Mouse (Mus musculus) cerebral cortex, adult 2 months (tissue): ENCODE measurements around the gene Rbfox1.

Source experiments
- WGBS: fragments of 180-500 bp; shearing (Covaris S2); methylation state at CpG from one replicate; pipeline ENCODE4 v1.1.7; 2018; 5-methylcytosine and 5-hydroxymethylcytosine counted together

The Rbfox1 gene

DNA sequence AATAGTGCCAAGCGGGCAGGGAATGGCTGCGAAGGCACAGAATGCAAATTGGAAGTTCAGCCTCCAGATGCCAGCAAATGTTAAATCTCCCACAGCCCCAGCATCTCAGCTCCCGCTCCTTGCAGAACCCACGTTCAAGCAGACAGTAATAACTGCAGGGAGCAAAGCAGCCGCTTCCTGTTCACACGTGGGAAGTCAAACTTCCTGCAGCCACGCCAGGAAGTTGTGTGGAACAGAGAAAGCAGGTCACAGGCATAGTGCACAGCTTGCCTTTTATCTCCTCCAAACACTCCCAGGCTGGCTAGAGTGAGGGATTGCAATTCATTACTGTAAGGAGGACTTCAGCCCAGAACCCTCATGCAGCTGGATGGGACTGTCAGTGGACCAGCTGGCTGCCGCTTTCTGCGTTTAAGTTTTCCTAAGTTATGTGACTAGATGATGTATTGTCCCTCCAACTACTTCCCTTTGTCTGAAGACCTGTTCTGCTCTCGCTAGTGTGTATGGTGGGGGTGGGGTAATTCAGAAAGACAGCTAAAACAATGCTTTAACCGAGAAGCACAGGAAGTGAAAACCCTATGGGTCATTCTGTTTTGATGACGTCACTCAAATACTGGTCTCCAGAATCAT, 1534.6 kb downstream of the Rbfox1 start:
- 3% methylated on average over 12 of the region's 12 CpGs for WGBS

DNA sequence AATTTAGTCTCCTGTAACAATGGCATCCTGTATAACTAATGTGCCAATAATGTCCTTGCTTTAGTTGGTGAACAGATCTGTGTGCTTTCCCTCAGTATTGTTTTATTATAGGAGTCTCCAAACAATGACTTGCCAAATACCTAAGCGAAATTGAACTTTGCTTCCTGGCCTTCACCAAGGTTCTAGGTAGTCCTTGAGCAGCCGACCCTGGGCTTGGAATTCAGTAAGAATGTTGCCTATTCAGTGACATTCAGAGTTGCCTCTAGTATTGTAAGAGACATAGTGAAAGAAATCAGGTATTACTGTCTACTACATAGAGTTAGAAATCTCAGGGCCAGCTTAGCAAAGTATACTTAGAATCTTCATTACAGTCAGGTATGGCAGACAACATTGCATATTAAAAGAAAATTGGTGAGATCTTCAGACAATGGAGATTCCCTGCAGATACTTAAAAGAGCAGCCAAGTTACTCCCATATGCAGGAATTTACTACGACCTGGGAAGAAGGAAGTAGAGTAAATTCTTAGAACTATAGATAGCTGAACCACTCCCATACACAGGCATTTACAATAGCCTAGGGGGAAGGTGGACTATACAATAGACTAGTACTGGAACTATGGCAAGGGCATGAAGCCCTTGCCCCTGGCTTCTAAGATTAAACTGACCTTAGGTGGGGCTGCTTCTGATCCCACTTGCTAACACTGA, 1540.4 kb downstream of the Rbfox1 start:
- 89% methylated on average over 3 of the region's 3 CpGs for WGBS

DNA sequence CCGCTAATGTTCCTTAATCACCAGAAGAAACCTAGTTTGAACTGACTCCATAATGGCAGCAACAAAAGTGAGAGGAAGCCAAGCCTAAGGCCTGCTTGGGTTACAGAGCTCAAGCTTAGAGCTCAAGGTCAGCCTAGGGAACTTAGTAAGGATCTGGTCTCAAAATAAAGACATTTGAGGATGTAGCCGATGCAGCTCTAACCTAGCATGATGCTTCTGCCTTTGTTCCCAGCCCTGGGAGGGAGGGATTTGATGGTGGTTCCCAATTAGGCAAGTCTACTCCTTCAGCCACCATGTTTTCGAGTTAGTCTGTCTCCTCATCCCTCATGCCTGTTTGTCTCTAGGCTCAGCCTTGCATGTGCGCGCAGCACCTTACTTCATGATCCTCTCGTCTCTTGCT, 1548.1 kb downstream of the Rbfox1 start:
- WGBS: 94% methylated on average over 6 of the region's 6 CpGs

DNA sequence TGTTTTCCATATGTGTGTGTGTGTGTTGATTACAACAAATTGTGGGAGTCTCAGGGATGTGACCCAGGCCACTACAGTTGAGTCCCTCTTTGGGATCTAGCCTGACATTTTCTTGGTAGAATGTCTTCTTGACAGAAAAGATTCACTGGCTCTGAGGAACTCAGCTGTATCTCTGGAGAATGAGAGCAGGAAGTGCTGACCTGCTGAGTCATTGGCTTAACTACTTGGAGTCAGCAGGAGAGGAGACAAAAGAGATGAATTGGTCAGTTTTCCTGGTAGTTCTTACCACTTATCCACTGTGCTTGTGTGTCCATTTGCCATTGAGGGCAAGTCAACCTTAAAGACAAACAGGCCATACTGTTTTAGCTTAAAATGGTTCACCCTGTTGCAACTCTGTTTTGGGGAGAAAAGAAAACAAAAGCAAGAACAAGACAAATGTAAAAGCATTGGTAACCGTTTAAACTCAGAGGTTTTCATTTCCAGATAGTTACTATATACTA, 1561.7 kb downstream of the Rbfox1 start:
- WGBS: 82% methylated on average over 1 of the region's 1 CpGs

DNA sequence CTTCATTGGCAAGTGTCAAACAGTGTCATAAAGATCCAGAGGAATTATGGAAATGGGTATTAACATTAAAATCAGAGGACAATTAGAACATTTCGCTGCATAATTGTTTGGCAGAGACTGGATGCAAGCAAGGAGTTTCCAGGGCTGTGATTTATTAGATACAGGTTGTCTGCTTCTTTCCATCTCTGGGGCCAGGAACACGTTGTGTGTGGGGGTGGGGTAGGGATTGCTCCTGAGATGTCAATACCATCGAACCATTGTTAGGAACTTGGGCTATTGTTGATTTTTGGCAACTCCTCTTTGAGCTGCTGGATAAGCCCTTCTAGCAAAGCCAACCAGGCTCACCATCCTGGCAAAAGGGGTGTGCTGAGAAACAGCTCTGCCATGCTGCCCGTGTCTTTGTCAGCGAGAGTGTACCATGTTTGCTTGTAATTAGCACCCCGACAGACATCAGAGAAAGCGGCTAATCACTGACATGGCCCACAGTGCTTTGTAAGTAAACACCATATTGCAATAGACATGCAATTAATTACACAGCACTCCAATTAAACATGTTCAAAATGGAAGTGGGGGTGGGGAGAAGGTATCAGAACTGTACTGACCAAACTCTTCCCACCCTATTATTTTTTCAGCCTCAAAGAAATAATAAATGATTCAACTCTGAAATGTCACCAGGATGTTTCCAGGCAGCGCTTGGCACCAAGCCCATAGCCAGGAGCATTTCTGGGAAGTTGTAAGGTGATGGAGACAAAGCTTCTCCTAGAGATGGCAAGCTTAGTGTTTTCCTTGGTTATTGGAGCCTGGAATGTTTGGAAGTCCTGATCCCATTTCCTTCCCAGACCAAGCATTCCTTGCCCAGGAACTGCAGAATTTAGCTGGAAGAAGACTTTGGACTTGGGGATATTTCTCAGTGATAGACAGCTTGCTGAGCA, 1562.8 kb downstream of the Rbfox1 start:
- 59% methylated on average over 8 of the region's 8 CpGs for WGBS

DNA sequence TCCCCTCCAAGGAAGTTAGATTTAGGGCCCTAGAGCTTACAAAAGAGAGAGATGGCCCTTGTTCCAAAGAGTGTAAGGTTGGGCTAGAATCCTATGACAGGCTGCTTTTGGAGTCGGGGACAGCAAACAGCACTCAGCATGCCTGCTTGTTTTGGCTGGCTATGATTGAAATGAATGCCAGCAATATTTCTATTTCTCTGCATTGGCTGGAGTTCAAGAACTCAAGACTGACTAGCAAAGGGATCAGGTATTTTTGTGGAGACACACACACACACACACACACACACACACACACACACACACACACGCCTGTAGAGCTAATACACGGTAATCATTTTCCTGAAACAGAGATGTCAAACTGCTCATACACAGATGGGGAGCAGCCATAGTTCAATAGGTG, 1566.0 kb downstream of the Rbfox1 start:
- 74% methylated on average over 3 of the region's 3 CpGs for WGBS

DNA sequence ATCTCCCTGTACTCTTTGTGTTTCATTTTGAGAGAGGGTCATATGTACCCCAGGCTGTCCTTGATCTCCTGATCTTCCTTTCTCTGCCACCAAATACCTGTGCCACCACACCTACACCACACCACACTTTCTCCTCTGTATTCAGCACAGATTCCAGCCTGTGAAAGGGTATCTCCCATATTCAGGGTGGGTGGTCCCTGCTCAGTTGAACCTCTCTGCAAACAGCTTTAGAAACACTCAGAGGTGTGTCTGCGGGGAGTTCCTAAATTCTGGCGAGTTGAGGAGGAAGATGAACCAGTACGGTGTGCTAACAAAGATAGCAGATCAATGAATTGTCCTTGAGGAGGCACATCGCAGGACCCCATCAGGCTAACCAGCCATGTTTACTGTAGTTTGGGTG, 1572.4 kb downstream of the Rbfox1 start:
- WGBS: 95% methylated on average over 4 of the region's 4 CpGs
